Mouse (Mus musculus): ENCODE measurements around the gene Olfr101. TPM values are rescaled to one million over a fixed set of nuclear protein-coding genes. Genes with fewer than 3 reads are reported as not detected.
A peak's percentile ranks its signal among the peaks of the same experiment; 100 is the strongest.

The Olfr101 gene
- polyA plus RNA-seq, 1 experiment from 2014 or later = not detected

DNA sequence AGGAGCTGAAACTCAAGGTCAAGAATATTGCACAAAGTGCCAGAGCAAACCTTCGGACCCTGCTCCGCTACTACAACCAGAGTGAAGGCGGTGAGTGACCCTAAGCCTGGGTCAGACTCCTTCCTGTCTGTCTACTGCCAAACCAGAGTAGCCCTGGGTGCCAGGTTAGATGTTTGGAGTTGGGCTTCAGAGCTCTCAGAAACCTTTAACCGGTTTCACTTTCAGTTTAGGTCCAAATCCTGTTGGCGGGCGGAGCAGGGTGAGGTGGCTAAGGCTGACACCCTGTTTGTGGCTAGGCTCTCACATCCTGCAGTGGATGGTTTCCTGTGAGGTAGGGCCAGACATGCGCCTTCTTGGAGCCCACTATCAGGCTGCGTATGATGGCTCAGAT is 33.4 kb downstream of the Olfr101 start:
- H3K9me3 ChIP-seq (replicated peaks; ENCODE audit: control insufficient read depth, low read length) = no peaks in the 10 kb centered on the region
- H3K9ac ChIP-seq (ENCODE audit: low read depth, low read length) = peak overlapping the region; percentile 41
- peak overlapping the region; percentile 78 for H3K4me2 ChIP-seq (ENCODE audit: low read depth, low read length)
- peak overlapping the region; percentile 67 for H3K4me3 ChIP-seq (ENCODE audit: low read depth, low read length)
- 14% methylated on average over 8 of the region's 8 CpGs for WGBS (ENCODE audit: insufficient replicate concordance)
- no peak overlapping the region for H3K27ac ChIP-seq (ENCODE audit: low read length)
- no peaks in the 10 kb centered on the region for H3K36me3 ChIP-seq (ENCODE audit: control insufficient read depth, insufficient read depth)
- no peaks in the 10 kb centered on the region for H3K27me3 ChIP-seq (ENCODE audit: control insufficient read depth, insufficient read depth, low read depth, low read length)
- ATAC-seq (ENCODE audit: low read depth) = peak; percentile 54
- H3K4me1 ChIP-seq (ENCODE audit: control insufficient read depth, low read depth, low read length) = no peaks in the 10 kb centered on the region; the same call in 1 of the 2 replicates

DNA sequence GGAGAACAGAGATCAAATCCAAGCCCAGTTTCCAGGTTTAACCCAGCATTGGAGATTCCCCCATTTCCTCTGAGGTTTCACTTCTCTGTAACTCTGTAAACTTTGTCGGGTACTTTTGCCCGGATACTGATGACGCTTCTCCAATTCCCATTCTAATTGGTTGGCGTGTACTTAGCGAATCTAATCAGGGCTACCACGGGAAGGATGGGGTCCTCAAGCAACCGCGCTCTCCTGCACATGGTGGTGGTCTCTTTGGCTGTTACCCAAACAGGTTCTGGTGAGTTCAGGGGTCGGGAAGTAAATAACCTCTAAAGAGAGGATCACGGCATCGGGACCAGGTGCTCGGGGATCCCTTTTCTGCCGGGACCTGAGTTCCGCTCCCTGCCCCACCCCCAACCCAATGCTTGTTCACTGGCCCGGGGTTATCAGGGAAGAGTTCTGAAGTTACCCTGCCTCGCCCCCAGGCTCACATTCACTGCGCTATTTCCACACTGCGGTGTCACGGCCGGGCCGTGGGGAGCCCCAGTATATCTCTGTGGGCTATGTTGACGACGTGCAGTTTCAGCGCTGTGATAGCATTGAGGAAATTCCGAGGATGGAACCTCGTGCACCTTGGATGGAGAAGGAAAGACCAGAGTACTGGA is 33.9 kb downstream of the Olfr101 start, which contains the start of gene H2-M3:
Gene H2-M3 (plus strand): TSS at position 163 of the 644 bp plus-strand sequence.
- H3K27ac ChIP-seq (ENCODE audit: low read length) = no peak within 1 kb of the TSS
- no peaks in the 10 kb centered on the region for H3K36me3 ChIP-seq (ENCODE audit: control insufficient read depth, insufficient read depth)
- H3K4me3 ChIP-seq (ENCODE audit: low read depth, low read length) = peak within 1 kb of the TSS; percentile 67
- H3K4me1 ChIP-seq (ENCODE audit: control insufficient read depth, low read depth, low read length) = no peaks in the 10 kb centered on the region; the same call in 1 of the 2 replicates
- WGBS (ENCODE audit: insufficient replicate concordance) = under 1% methylated on average over 26 of the region's 26 CpGs
- no peaks in the 10 kb centered on the region for H3K27me3 ChIP-seq (ENCODE audit: control insufficient read depth, insufficient read depth, low read depth, low read length)
- ATAC-seq (ENCODE audit: low read depth) = peak; percentile 80
- peak within 1 kb of the TSS; percentile 78 for H3K4me2 ChIP-seq (ENCODE audit: low read depth, low read length)
- no peaks in the 10 kb centered on the region for H3K9me3 ChIP-seq (replicated peaks; ENCODE audit: control insufficient read depth, low read length)
- peak within 1 kb of the TSS; percentile 41 for H3K9ac ChIP-seq (ENCODE audit: low read depth, low read length)

DNA sequence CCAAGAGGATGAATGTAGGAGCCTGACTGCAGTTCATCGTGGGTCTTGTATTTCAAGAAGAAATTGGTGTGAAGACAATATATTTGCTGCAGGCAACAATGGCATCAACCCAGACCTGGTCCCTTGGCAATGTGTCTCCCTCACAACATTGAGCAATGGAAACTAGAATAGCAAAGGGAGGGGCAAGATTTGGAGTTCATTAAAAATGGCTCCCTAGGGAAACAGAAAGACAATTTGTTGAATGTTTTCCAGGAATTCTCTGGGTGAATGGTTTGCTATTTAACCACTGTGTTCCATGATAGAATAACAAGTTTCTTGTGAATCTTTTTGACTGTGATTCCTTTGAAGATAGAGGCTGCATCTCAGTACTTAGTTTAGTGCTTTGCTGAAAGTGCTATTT is 40.5 kb downstream of the Olfr101 start, which contains the start of gene Olfr98:
Gene Olfr98 (minus strand): TSS at position 124 of the 400 bp plus-strand sequence.
- no peak within 1 kb of the TSS for H3K27ac ChIP-seq (ENCODE audit: low read length)
- no peak within 1 kb of the TSS for H3K4me3 ChIP-seq (ENCODE audit: low read depth, low read length)
- 59% methylated on average over 1 of the region's 1 CpGs for WGBS (ENCODE audit: insufficient replicate concordance)
- H3K36me3 ChIP-seq (ENCODE audit: control insufficient read depth, insufficient read depth) = no peaks in the 10 kb centered on the region
- no peaks in the 10 kb centered on the region for H3K4me1 ChIP-seq (ENCODE audit: control insufficient read depth, low read depth, low read length)
- no peaks in the 10 kb centered on the region for H3K27me3 ChIP-seq (ENCODE audit: control insufficient read depth, insufficient read depth, low read depth, low read length)
- no peaks in the 10 kb centered on the region for H3K9me3 ChIP-seq (replicated peaks; ENCODE audit: control insufficient read depth, low read length)
- H3K9ac ChIP-seq (ENCODE audit: low read depth, low read length) = no peak within 1 kb of the TSS
- no peak within 1 kb of the TSS for H3K4me2 ChIP-seq (ENCODE audit: low read depth, low read length)
- no peak for ATAC-seq (ENCODE audit: low read depth)

GRCm38 (mm10) chr17:37250544-37250943 is 53.6 kb downstream of the Olfr101 start:
- 0 out of 2 replicates have a peak, but pooled peaks have one; percentile 32 for ATAC-seq (ENCODE audit: low read depth)
- H3K9me3 ChIP-seq (replicated peaks; ENCODE audit: control insufficient read depth, low read length) = no peaks in the 10 kb centered on the region
- H3K36me3 ChIP-seq (ENCODE audit: control insufficient read depth, insufficient read depth) = no peaks in the 10 kb centered on the region
- no peak overlapping the region for H3K27ac ChIP-seq (ENCODE audit: low read length)
- no peaks in the 10 kb centered on the region for H3K4me1 ChIP-seq (ENCODE audit: control insufficient read depth, low read depth, low read length)
- no peak overlapping the region for H3K4me2 ChIP-seq (ENCODE audit: low read depth, low read length)
- no peaks in the 10 kb centered on the region for H3K27me3 ChIP-seq (ENCODE audit: control insufficient read depth, insufficient read depth, low read depth, low read length)
- H3K9ac ChIP-seq (ENCODE audit: low read depth, low read length) = no peak overlapping the region
- WGBS (ENCODE audit: insufficient replicate concordance) = 3% methylated on average over 1 of the region's 1 CpGs
- no peak overlapping the region for H3K4me3 ChIP-seq (ENCODE audit: low read depth, low read length)

- Histone ChIP-seq H3K36me3 (ENCODE audit: control insufficient read depth, insufficient read depth) (no peaks in the 10 kb centered on the region), H3K4me3 (ENCODE audit: low read depth, low read length) (no peak overlapping the region), H3K9ac (ENCODE audit: low read depth, low read length) (no peak overlapping the region), H3K4me1 (ENCODE audit: control insufficient read depth, low read depth, low read length) (no peaks in the 10 kb centered on the region), H3K4me2 (ENCODE audit: low read depth, low read length) (no peak overlapping the region), H3K9me3 (replicated peaks; ENCODE audit: control insufficient read depth, low read length) (no peaks in the 10 kb centered on the region), H3K27ac (ENCODE audit: low read length) (no peak overlapping the region), H3K27me3 (ENCODE audit: control insufficient read depth, insufficient read depth, low read depth, low read length) (no peaks in the 10 kb centered on the region)
- ATAC-seq (ENCODE audit: low read depth) = no peak
Measured at GRCm38 (mm10) chr17:37249460-37249859, 54.7 kb downstream of the Olfr101 start.

Other genes starting within 250 kb of the Olfr101 start
- not detected in 2 replicates for gene Olfr90, start 215.8 kb downstream of the Olfr101 start, polyA plus RNA-seq (2015; fragmentation: Nextera tagmentation; extraction: Ambion mirVana)
- not detected in 2 replicates for gene Olfr91, start 206.0 kb downstream of the Olfr101 start, polyA plus RNA-seq (2015; fragmentation: Nextera tagmentation; extraction: Ambion mirVana)
- not detected in 2 replicates for gene Olfr92, start 184.2 kb downstream of the Olfr101 start, polyA plus RNA-seq (2015; fragmentation: Nextera tagmentation; extraction: Ambion mirVana)
- not detected in 2 replicates for gene Olfr93, start 142.8 kb downstream of the Olfr101 start, polyA plus RNA-seq (2015; fragmentation: Nextera tagmentation; extraction: Ambion mirVana)
- not detected in 2 replicates for gene Ubd, start 110.4 kb downstream of the Olfr101 start, polyA plus RNA-seq (2015; fragmentation: Nextera tagmentation; extraction: Ambion mirVana)
- gene Olfr94, start 103.3 kb downstream of the Olfr101 start, polyA plus RNA-seq (2015; fragmentation: Nextera tagmentation; extraction: Ambion mirVana) = not detected in 2 replicates
- gene Olfr95, start 91.2 kb downstream of the Olfr101 start, polyA plus RNA-seq (2015; fragmentation: Nextera tagmentation; extraction: Ambion mirVana) = not detected in 2 replicates
- gene Olfr96, start 84.2 kb downstream of the Olfr101 start, polyA plus RNA-seq (2015; fragmentation: Nextera tagmentation; extraction: Ambion mirVana) = not detected in 2 replicates
- not detected in 2 replicates for gene Olfr97, start 67.0 kb downstream of the Olfr101 start, polyA plus RNA-seq (2015; fragmentation: Nextera tagmentation; extraction: Ambion mirVana)
- gene Olfr98, start 40.6 kb downstream of the Olfr101 start, polyA plus RNA-seq (2015; fragmentation: Nextera tagmentation; extraction: Ambion mirVana) = not detected in 2 replicates
- gene H2-M3, start 34.1 kb downstream of the Olfr101 start, polyA plus RNA-seq (2015; fragmentation: Nextera tagmentation; extraction: Ambion mirVana) = 2.2 and 2.6 TPM in 2 replicates
- gene Olfr99, start 20.9 kb downstream of the Olfr101 start, polyA plus RNA-seq (2015; fragmentation: Nextera tagmentation; extraction: Ambion mirVana) = not detected in 2 replicates
- not detected in 2 replicates for gene Olfr102, start 12.7 kb upstream of the Olfr101 start, polyA plus RNA-seq (2015; fragmentation: Nextera tagmentation; extraction: Ambion mirVana)
- gene Olfr103, start 35.4 kb upstream of the Olfr101 start, polyA plus RNA-seq (2015; fragmentation: Nextera tagmentation; extraction: Ambion mirVana) = not detected in 2 replicates
- gene Olfr104-ps, start 55.3 kb upstream of the Olfr101 start, polyA plus RNA-seq (2015; fragmentation: Nextera tagmentation; extraction: Ambion mirVana) = not detected in 2 replicates
- gene Olfr105-ps, start 74.7 kb upstream of the Olfr101 start, polyA plus RNA-seq (2015; fragmentation: Nextera tagmentation; extraction: Ambion mirVana) = not detected in 2 replicates
- gene Olfr106-ps, start 86.1 kb upstream of the Olfr101 start, polyA plus RNA-seq (2015; fragmentation: Nextera tagmentation; extraction: Ambion mirVana) = not detected in 2 replicates
- gene Olfr107, start 94.9 kb upstream of the Olfr101 start, polyA plus RNA-seq (2015; fragmentation: Nextera tagmentation; extraction: Ambion mirVana) = not detected in 2 replicates
- gene Olfr108, start 141.2 kb upstream of the Olfr101 start, polyA plus RNA-seq (2015; fragmentation: Nextera tagmentation; extraction: Ambion mirVana) = not detected in 2 replicates
- gene Olfr109, start 154.6 kb upstream of the Olfr101 start, polyA plus RNA-seq (2015; fragmentation: Nextera tagmentation; extraction: Ambion mirVana) = not detected in 2 replicates
- gene H2-M2, start 179.2 kb upstream of the Olfr101 start, polyA plus RNA-seq (2015; fragmentation: Nextera tagmentation; extraction: Ambion mirVana) = not detected in 2 replicates
- not detected in 2 replicates for gene Olfr110, start 188.2 kb upstream of the Olfr101 start, polyA plus RNA-seq (2015; fragmentation: Nextera tagmentation; extraction: Ambion mirVana)
- not detected in 2 replicates for gene Olfr111, start 203.7 kb upstream of the Olfr101 start, polyA plus RNA-seq (2015; fragmentation: Nextera tagmentation; extraction: Ambion mirVana)

Measured in liver, embryonic 16.5 days (tissue).